Mouse (Mus musculus): ENCODE measurements at regions not wholly inside any gene's neighbourhood (a gene's known extent, or its start where the extent isn't known, plus 50 kb on each side); places are given as distances from the start of the nearest gene placed in this dataset.

GRCm38 (mm10) chr16:29027856-29028255, 98.4 kb upstream of the Mb21d2 start:
- no peak overlapping the region for H3K4me3 ChIP-seq (ENCODE audit: low read depth, low read length)
- H3K9me3 ChIP-seq (replicated peaks; ENCODE audit: control insufficient read depth, insufficient read depth, low read length, poor library complexity, severe bottlenecking), result no peaks in the 10 kb centered on the region
- no peak for TF ChIP-seq CTCF (IDR thresholded peaks at IDR 0.05; ENCODE audit: low read depth, low read length)
- no peak for TF ChIP-seq EP300 (IDR thresholded peaks at IDR 0.05; ENCODE audit: insufficient read depth, low read depth, low read length)
- TF ChIP-seq POLR2A (IDR thresholded peaks at IDR 0.05; ENCODE audit: insufficient read depth, low read length), result no peak
- no peak overlapping the region for H3K9ac ChIP-seq (ENCODE audit: low read depth, poor library complexity, severe bottlenecking)
- H3K36me3 ChIP-seq (ENCODE audit: control insufficient read depth, insufficient read depth, low read length, poor library complexity, severe bottlenecking), result no peaks in the 10 kb centered on the region
- H3K27ac ChIP-seq (ENCODE audit: insufficient read depth, low read length), result no peak overlapping the region
- no peaks in the 10 kb centered on the region for H3K4me1 ChIP-seq (ENCODE audit: control insufficient read depth, insufficient read depth, low read length)
- no peaks in the 10 kb centered on the region for H3K27me3 ChIP-seq (ENCODE audit: control insufficient read depth, insufficient read depth, low read length, poor library complexity, severe bottlenecking)

GRCm38 (mm10) chr16:29001249-29001648, 71.8 kb upstream of the Mb21d2 start:
- no peak overlapping the region for H3K27ac ChIP-seq (ENCODE audit: insufficient read depth, low read length)
- TF ChIP-seq EP300 (IDR thresholded peaks at IDR 0.05; ENCODE audit: insufficient read depth, low read depth, low read length) (no peak), CTCF (IDR thresholded peaks at IDR 0.05; ENCODE audit: low read depth, low read length) (no peak), POLR2A (IDR thresholded peaks at IDR 0.05; ENCODE audit: insufficient read depth, low read length) (no peak)
- H3K4me3 ChIP-seq (ENCODE audit: low read depth, low read length), result no peak overlapping the region
- H3K9me3 ChIP-seq (replicated peaks; ENCODE audit: control insufficient read depth, insufficient read depth, low read length, poor library complexity, severe bottlenecking), result no peaks in the 10 kb centered on the region
- H3K4me1 ChIP-seq (ENCODE audit: control insufficient read depth, insufficient read depth, low read length), result no peaks in the 10 kb centered on the region
- H3K9ac ChIP-seq (ENCODE audit: low read depth, poor library complexity, severe bottlenecking), result no peak overlapping the region
- H3K27me3 ChIP-seq (ENCODE audit: control insufficient read depth, insufficient read depth, low read length, poor library complexity, severe bottlenecking), result no peaks in the 10 kb centered on the region
- no peaks in the 10 kb centered on the region for H3K36me3 ChIP-seq (ENCODE audit: control insufficient read depth, insufficient read depth, low read length, poor library complexity, severe bottlenecking)

GRCm38 (mm10) chr16:28999641-29000040, 70.2 kb upstream of the Mb21d2 start:
- Histone ChIP-seq H3K9me3 (replicated peaks; ENCODE audit: control insufficient read depth, insufficient read depth, low read length, poor library complexity, severe bottlenecking) (no peaks in the 10 kb centered on the region), H3K9ac (ENCODE audit: low read depth, poor library complexity, severe bottlenecking) (no peak overlapping the region), H3K4me1 (ENCODE audit: control insufficient read depth, insufficient read depth, low read length) (no peaks in the 10 kb centered on the region), H3K36me3 (ENCODE audit: control insufficient read depth, insufficient read depth, low read length, poor library complexity, severe bottlenecking) (no peaks in the 10 kb centered on the region), H3K27ac (ENCODE audit: insufficient read depth, low read length) (no peak overlapping the region), H3K27me3 (ENCODE audit: control insufficient read depth, insufficient read depth, low read length, poor library complexity, severe bottlenecking) (no peaks in the 10 kb centered on the region), H3K4me3 (ENCODE audit: low read depth, low read length) (no peak overlapping the region)
- TF ChIP-seq EP300 (IDR thresholded peaks at IDR 0.05; ENCODE audit: insufficient read depth, low read depth, low read length) (no peak), POLR2A (IDR thresholded peaks at IDR 0.05; ENCODE audit: insufficient read depth, low read length) (no peak), CTCF (IDR thresholded peaks at IDR 0.05; ENCODE audit: low read depth, low read length) (no peak)

- Histone ChIP-seq H3K27ac (ENCODE audit: insufficient read depth, low read length) (no peak overlapping the region), H3K4me1 (ENCODE audit: control insufficient read depth, insufficient read depth, low read length) (no peaks in the 10 kb centered on the region), H3K9ac (ENCODE audit: low read depth, poor library complexity, severe bottlenecking) (no peak overlapping the region), H3K4me3 (ENCODE audit: low read depth, low read length) (no peak overlapping the region), H3K27me3 (ENCODE audit: control insufficient read depth, insufficient read depth, low read length, poor library complexity, severe bottlenecking) (no peaks in the 10 kb centered on the region), H3K9me3 (replicated peaks; ENCODE audit: control insufficient read depth, insufficient read depth, low read length, poor library complexity, severe bottlenecking) (no peaks in the 10 kb centered on the region; the same call in 1 of the 2 replicates), H3K36me3 (ENCODE audit: control insufficient read depth, insufficient read depth, low read length, poor library complexity, severe bottlenecking) (no peaks in the 10 kb centered on the region)
- TF ChIP-seq POLR2A (IDR thresholded peaks at IDR 0.05; ENCODE audit: insufficient read depth, low read length) (no peak), CTCF (IDR thresholded peaks at IDR 0.05; ENCODE audit: low read depth, low read length) (no peak), EP300 (IDR thresholded peaks at IDR 0.05; ENCODE audit: insufficient read depth, low read depth, low read length) (no peak)
Observed at GRCm38 (mm10) chr16:28996629-28997028, 67.2 kb upstream of the Mb21d2 start.

GRCm38 (mm10) chr16:28990666-28991065, 61.2 kb upstream of the Mb21d2 start:
- no peaks in the 10 kb centered on the region for H3K27me3 ChIP-seq (ENCODE audit: control insufficient read depth, insufficient read depth, low read length, poor library complexity, severe bottlenecking)
- H3K4me1 ChIP-seq (ENCODE audit: control insufficient read depth, insufficient read depth, low read length), result no peaks in the 10 kb centered on the region
- H3K27ac ChIP-seq (ENCODE audit: insufficient read depth, low read length), result no peak overlapping the region
- H3K9ac ChIP-seq (ENCODE audit: low read depth, poor library complexity, severe bottlenecking), result no peak overlapping the region
- H3K9me3 ChIP-seq (replicated peaks; ENCODE audit: control insufficient read depth, insufficient read depth, low read length, poor library complexity, severe bottlenecking), result no peaks in the 10 kb centered on the region; the same call in none of the 2 replicates
- no peaks in the 10 kb centered on the region for H3K36me3 ChIP-seq (ENCODE audit: control insufficient read depth, insufficient read depth, low read length, poor library complexity, severe bottlenecking)
- no peak overlapping the region for H3K4me3 ChIP-seq (ENCODE audit: low read depth, low read length)
- TF ChIP-seq EP300 (IDR thresholded peaks at IDR 0.05; ENCODE audit: insufficient read depth, low read depth, low read length) (no peak), POLR2A (IDR thresholded peaks at IDR 0.05; ENCODE audit: insufficient read depth, low read length) (no peak), CTCF (IDR thresholded peaks at IDR 0.05; ENCODE audit: low read depth, low read length) (no peak)

- Histone ChIP-seq H3K4me1 (ENCODE audit: control insufficient read depth, insufficient read depth, low read length) (no peaks in the 10 kb centered on the region), H3K27ac (ENCODE audit: insufficient read depth, low read length) (no peak overlapping the region), H3K9me3 (replicated peaks; ENCODE audit: control insufficient read depth, insufficient read depth, low read length, poor library complexity, severe bottlenecking) (no peaks in the 10 kb centered on the region), H3K4me3 (ENCODE audit: low read depth, low read length) (no peak overlapping the region), H3K36me3 (ENCODE audit: control insufficient read depth, insufficient read depth, low read length, poor library complexity, severe bottlenecking) (no peaks in the 10 kb centered on the region), H3K27me3 (ENCODE audit: control insufficient read depth, insufficient read depth, low read length, poor library complexity, severe bottlenecking) (no peaks in the 10 kb centered on the region), H3K9ac (ENCODE audit: low read depth, poor library complexity, severe bottlenecking) (no peak overlapping the region)
- TF ChIP-seq EP300 (IDR thresholded peaks at IDR 0.05; ENCODE audit: insufficient read depth, low read depth, low read length) (no peak), CTCF (IDR thresholded peaks at IDR 0.05; ENCODE audit: low read depth, low read length) (no peak), POLR2A (IDR thresholded peaks at IDR 0.05; ENCODE audit: insufficient read depth, low read length) (no peak)
Observed at GRCm38 (mm10) chr16:28984931-28985330, 55.5 kb upstream of the Mb21d2 start.

Data from ES-Bruce4 (cell line).